Mouse (Mus musculus) liver, postnatal 0 days (tissue): ENCODE measurements around the gene Omt2a.

Experiments
- CTCF ChIP-seq: sonication (generic); IDR thresholded peaks from 2 replicates; pipeline ENCODE4 v1.5.1; 2016; ENCODE audit warnings: antibody characterized with exemption, low read depth
- EP300 ChIP-seq: IDR thresholded peaks from 2 replicates; pipeline ENCODE4 v1.6.1; 2016; ENCODE audit warnings: antibody characterized with exemption, low read depth, mild to moderate bottlenecking

- TF ChIP-seq EP300 (no peak), CTCF (no peak)
Observed at GRCm38 (mm10) chr9:78347004-78347403, 32.4 kb upstream of the Omt2a start.
